Mouse (Mus musculus) limb, embryonic 14.5 days (tissue): Measurements from ENCODE around the gene Gm9774. TPM values are rescaled to one million over a fixed set of nuclear protein-coding genes. Genes with fewer than 3 reads are reported as not detected.

Source experiments
- ATAC-seq: fragments of 200-750 bp; cut with Nextera tagmentation; 2 replicates; pipeline ENCODE4 v1.8.0; 2017; ENCODE audit warnings: low read depth, moderate number of reproducible peaks, moderate TSS enrichment; ENCODE audit not compliant: low FRiP score
- DNase-seq: peaks from one replicate; pipeline ENCODE4 v3.0.0-alpha.2; 2015; ENCODE audit warnings: low spot score
- H3K27ac ChIP-seq: fragments of 300-500 bp; sonication (generic); replicated peaks from 2 replicates; pipeline ENCODE4 v1.5.1; 2014; ENCODE audit warnings: low read depth, mild to moderate bottlenecking, low read length, moderate library complexity, mixed read lengths
- H3K27me3 ChIP-seq: fragments of 300-500 bp; sonication (generic); 2 replicates; pipeline ENCODE4 v1.6.1; 2014; ENCODE audit warnings: low read length, mixed read lengths; ENCODE audit not compliant: control insufficient read depth, insufficient read depth
- H3K36me3 ChIP-seq: fragments of 300-500 bp; sonication (generic); 2 replicates; pipeline ENCODE4 v1.6.1; 2014; ENCODE audit warnings: mild to moderate bottlenecking, low read length, moderate library complexity, mixed read lengths; ENCODE audit not compliant: control insufficient read depth, insufficient read depth
- H3K4me1 ChIP-seq: fragments of 300-500 bp; sonication (generic); 2 replicates; pipeline ENCODE4 v1.6.1; 2014; ENCODE audit warnings: antibody characterized with exemption, low read length, mixed read lengths; ENCODE audit not compliant: control insufficient read depth, insufficient read depth
- H3K4me2 ChIP-seq: fragments of 300-500 bp; sonication (generic); replicated peaks from 2 replicates; pipeline ENCODE4 v1.6.1; 2014; ENCODE audit warnings: low read depth, mild to moderate bottlenecking, low read length, moderate library complexity; ENCODE audit not compliant: severe bottlenecking
- H3K4me3 ChIP-seq: fragments of 300-500 bp; sonication (generic); replicated peaks from 2 replicates; pipeline ENCODE4 v1.5.1; 2014; ENCODE audit warnings: low read length
- H3K9ac ChIP-seq: fragments of 300-500 bp; sonication (generic); 2 replicates; pipeline ENCODE4 v1.6.1; 2014; ENCODE audit warnings: mild to moderate bottlenecking, low read depth, low read length, moderate library complexity; ENCODE audit not compliant: severe bottlenecking
- H3K9me3 ChIP-seq: fragments of 300-500 bp; sonication (generic); 2 replicates; pipeline ENCODE4 v1.6.1; 2016; ENCODE audit warnings: low read length; ENCODE audit not compliant: control insufficient read depth
- POLR2A ChIP-seq: fragments of 200-500 bp; IDR thresholded peaks from 2 replicates; pipeline ENCODE4 v1.8.0; 2012; ENCODE audit warnings: inconsistent platforms, mild to moderate bottlenecking, moderate library complexity, borderline replicate concordance; ENCODE audit not compliant: insufficient read depth, insufficient read length; ENCODE audit errors: extremely low read depth
- WGBS: fragments of 180-500 bp; shearing (Covaris S2); extraction: QIAGEN DNeasy Blood & Tissue Kit; methylation state at CpG from one replicate; pipeline ENCODE4 v1.1.7; 2014; 5-methylcytosine and 5-hydroxymethylcytosine counted together
- polyA plus RNA-seq, 2 experiments: library from polyadenylated mRNA; depleted of rRNA in 1 of 2; stranded (reverse) in 1 of 2; unstranded in 1 of 2; fragments of >200 nt; fragmentation: Nextera tagmentation in 1 of 2; extraction: Ambion mirVana in 1 of 2; gene quantifications; 2 replicates each; pipeline versions ENCODE4 v1.2.1 to v1.2.3; 2012 to 2014

Gene Gm9774
- polyA plus RNA-seq, 2 experiments, result 5.9 to 7.4 TPM

DNA sequence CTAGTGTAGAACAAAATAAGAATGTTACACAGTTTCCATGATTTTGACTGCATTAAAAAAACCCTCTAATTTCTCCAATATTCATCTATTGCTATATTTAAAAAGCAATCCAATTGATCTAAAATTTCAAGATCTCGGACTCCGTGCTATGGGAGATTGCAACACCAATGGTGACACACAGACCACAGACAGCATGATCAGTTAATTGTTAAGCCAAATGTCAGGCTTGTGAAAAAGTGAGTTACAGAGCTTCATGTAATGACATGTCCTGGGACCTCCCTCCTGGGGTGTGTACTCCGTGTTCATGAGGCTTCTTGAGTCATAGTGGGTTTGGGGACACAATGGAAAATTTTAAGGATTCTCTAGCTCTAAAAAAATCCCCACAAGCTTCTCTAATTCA is 11.0 kb upstream of the Gm9774 start:
- H3K4me2 ChIP-seq, result no peak overlapping the region
- no peak overlapping the region for H3K4me3 ChIP-seq
- no peak for TF ChIP-seq POLR2A
- ATAC-seq, result no peak
- no peak overlapping the region for H3K27ac ChIP-seq
- no peak for DNase-seq
- H3K36me3 ChIP-seq, result no peaks in the 10 kb centered on the region
- no peaks in the 10 kb centered on the region for H3K27me3 ChIP-seq
- H3K9me3 ChIP-seq, result no peaks in the 10 kb centered on the region
- no peaks in the 10 kb centered on the region for H3K4me1 ChIP-seq
- WGBS, result 81% methylated on average over 3 of the region's 3 CpGs
- H3K9ac ChIP-seq, result no peak overlapping the region

- WGBS, result 82% methylated on average over 3 of the region's 3 CpGs
- H3K27ac ChIP-seq, result no peak within 1 kb of the TSS
- H3K9me3 ChIP-seq, result no peaks in the 10 kb centered on the region
- no peak within 1 kb of the TSS for H3K9ac ChIP-seq
- H3K4me1 ChIP-seq, result no peaks in the 10 kb centered on the region
- H3K4me3 ChIP-seq, result no peak within 1 kb of the TSS
- no peak for DNase-seq
- H3K27me3 ChIP-seq, result no peaks in the 10 kb centered on the region
- no peaks in the 10 kb centered on the region for H3K36me3 ChIP-seq
- no peak for TF ChIP-seq POLR2A
- no peak within 1 kb of the TSS for H3K4me2 ChIP-seq
- ATAC-seq, result no peak
Observed at GRCm38 (mm10) chr3:92438689-92439088, 9.5 kb upstream of the Gm9774 start, which contains the start of gene Sprr1b. Sprr1b (minus strand) TSS chr3:92438789.

DNA sequence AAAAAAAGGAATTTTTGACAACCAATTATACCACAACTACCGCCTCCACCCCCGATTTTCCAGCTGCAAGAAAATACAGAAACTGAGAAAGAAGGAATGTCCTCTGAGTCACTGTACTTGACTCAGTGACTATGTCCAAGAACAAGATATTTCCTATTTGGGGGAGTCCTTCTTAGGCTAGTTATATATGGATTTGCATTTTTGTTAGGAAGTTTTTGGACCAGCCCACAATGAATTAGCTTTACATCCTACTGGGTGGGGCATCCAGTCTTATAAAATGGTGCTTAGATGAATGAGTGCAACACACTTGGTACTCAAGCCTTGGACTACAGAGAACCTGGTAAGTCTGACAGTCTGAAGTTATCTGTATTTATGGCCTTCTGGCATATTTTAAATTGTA is 3.1 kb upstream of the Gm9774 start, which contains the start of gene Sprr2k:
Sprr2k (plus strand) TSS at position 301 of the 400 bp plus-strand sequence.
- no peak within 1 kb of the TSS for H3K4me2 ChIP-seq
- no peak within 1 kb of the TSS for H3K4me3 ChIP-seq
- WGBS, result 84% methylated on average over 2 of the region's 2 CpGs
- no peak within 1 kb of the TSS for H3K9ac ChIP-seq
- ATAC-seq (no peak), DNase-seq (no peak)
- H3K9me3 ChIP-seq, result no peaks in the 10 kb centered on the region
- no peak for TF ChIP-seq POLR2A
- no peaks in the 10 kb centered on the region for H3K4me1 ChIP-seq
- H3K27me3 ChIP-seq, result no peaks in the 10 kb centered on the region
- H3K27ac ChIP-seq, result no peak within 1 kb of the TSS
- no peaks in the 10 kb centered on the region for H3K36me3 ChIP-seq

DNA sequence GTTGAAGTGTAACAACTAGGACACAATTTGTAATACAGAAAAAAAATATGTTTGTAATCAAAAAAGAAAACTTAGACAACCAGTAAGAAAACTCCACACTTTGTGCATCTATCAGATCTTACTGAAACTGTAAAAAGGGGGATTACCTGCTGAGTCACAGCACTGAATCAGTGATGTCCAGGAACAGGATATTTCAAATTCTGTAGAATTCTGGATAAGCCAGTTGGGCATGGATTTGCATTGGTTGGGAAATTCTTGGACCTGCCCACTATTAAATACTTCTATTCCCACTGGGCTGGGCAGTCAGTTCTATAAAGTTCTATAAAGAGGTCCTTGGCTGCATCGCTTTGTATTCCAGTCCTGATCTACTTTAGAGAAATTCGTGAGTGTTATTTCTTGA is 11.4 kb downstream of the Gm9774 start, which contains the start of gene Sprr2j-ps:
Sprr2j-ps (plus strand) TSS at position 301 of the 400 bp plus-strand sequence.
- Histone ChIP-seq H3K4me1 (no peaks in the 10 kb centered on the region), H3K27me3 (no peaks in the 10 kb centered on the region), H3K27ac (no peak within 1 kb of the TSS), H3K4me3 (no peak within 1 kb of the TSS), H3K4me2 (no peak within 1 kb of the TSS), H3K36me3 (no peaks in the 10 kb centered on the region), H3K9me3 (no peaks in the 10 kb centered on the region), H3K9ac (no peak within 1 kb of the TSS)
- ATAC-seq (no peak), DNase-seq (no peak)
- WGBS, result 81% methylated on average over 2 of the region's 2 CpGs
- TF ChIP-seq POLR2A, result no peak

DNA sequence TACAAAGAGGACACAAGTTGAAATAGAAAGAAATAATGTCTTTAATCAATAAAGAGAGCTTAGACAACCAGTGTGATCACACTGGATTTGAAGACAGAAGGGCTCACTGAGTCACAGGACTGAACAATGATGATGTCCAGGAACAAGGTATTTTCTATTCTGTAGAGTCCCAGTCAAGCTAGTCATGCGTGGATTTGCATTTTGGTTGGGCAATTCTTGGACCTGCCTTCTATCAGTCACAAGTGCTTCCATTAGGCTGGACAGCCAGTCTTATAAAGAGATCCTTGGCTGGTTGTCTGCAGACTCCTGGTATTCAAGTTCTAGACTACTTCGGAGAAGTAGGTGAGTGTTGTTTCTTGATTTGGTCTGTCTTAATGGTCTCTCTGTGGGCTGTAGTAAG is 21.5 kb downstream of the Gm9774 start, which contains the start of gene Sprr2i:
Sprr2i (plus strand) TSS at position 301 of the 400 bp plus-strand sequence.
- Histone ChIP-seq H3K9me3 (no peaks in the 10 kb centered on the region), H3K27ac (no peak within 1 kb of the TSS), H3K4me1 (no peaks in the 10 kb centered on the region), H3K4me2 (no peak within 1 kb of the TSS), H3K4me3 (no peak within 1 kb of the TSS), H3K27me3 (no peaks in the 10 kb centered on the region), H3K36me3 (no peaks in the 10 kb centered on the region), H3K9ac (no peak within 1 kb of the TSS)
- DNase-seq (no peak), ATAC-seq (no peak)
- WGBS, result 88% methylated on average over 2 of the region's 2 CpGs
- no peak for TF ChIP-seq POLR2A

DNA sequence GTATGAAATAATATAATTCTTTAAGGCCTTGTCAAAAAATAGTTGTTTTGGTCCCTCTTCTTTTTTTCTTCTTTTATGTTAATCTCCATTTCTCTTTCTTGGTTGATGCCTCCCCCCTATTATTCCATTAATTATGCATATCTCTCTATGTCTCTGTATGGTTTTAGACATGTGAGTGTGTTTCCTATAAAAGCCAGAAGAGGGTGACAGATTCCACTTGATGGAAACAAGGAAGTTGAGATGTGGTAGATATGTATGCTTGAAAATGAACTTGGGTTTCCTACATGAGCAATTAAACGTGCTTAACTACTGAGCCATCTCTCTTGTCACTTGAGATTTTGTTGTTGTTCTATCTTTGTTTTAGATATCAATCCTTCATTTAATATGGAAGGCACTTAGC is 34.9 kb downstream of the Gm9774 start:
- H3K27me3 ChIP-seq, result no peaks in the 10 kb centered on the region
- no peak for TF ChIP-seq POLR2A
- H3K36me3 ChIP-seq, result no peaks in the 10 kb centered on the region
- H3K4me3 ChIP-seq, result no peak overlapping the region
- no peaks in the 10 kb centered on the region for H3K4me1 ChIP-seq
- ATAC-seq, result no peak
- no peak overlapping the region for H3K4me2 ChIP-seq
- no peaks in the 10 kb centered on the region for H3K9me3 ChIP-seq
- no peak overlapping the region for H3K27ac ChIP-seq
- no peak for DNase-seq
- no peak overlapping the region for H3K9ac ChIP-seq
- 62% methylated on average over 1 of the region's 1 CpGs for WGBS
